ENCODE assay signal across 16 mouse cellular contexts in the genomic region with DNA sequence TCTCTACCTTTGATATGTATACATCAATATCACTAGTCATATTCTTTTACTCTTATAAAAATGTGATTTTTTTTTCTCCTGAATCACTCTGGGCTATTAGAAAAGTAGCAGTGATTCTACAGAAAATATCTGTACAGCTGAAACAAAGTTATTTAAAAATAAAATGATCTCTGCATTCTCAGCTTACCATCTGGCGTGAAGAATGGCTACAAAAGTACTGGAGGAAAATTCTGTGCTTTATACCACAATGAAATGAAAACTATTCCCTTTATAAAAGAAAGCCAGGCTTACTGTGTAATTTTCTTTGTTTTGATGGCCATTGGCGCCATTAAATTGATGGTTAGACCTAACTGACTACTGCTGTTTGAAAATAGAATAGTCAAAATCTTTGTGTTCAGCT.
"Had no signal": no experiment of that assay in that cellular context is flagged by ENCODE, and none has a peak within 500 bp of the region (broad histone marks: within the 10 kb centered on the region; RNA-seq: fewer than 3 reads in every experiment).

No protein-coding gene starts in this region.

- H3K4me3 ChIP-seq: intestine, embryonic 15.5 days; kidney, embryonic 15.5 days; liver, embryonic 13.5 days; stomach, embryonic 15.5 days had no signal

- H3K27ac ChIP-seq: intestine, embryonic 15.5 days; kidney, embryonic 15.5 days; liver, embryonic 13.5 days; stomach, embryonic 15.5 days had no signal

- DNase-seq: kidney, adult 11 months; kidney, adult 8-10 months; kidney, postnatal 10 days; kidney, postnatal 36 days; liver, embryonic 13.5 days; lung, adult 2 months; lung, postnatal 14 days; lung, postnatal 4 days; midbrain, embryonic 14.5 days; right cerebral cortex, postnatal 14 days; spleen, adult 18-20 months; thymus, adult 18-20 months; thymus, postnatal 36 days had no signal
